Mouse (Mus musculus) kidney, adult 2 months (tissue): ENCODE measurements around the gene Fn1.

Source experiments
- CTCF ChIP-seq: fragments of 200-500 bp; conservative IDR thresholded peaks from 2 replicates; pipeline ENCODE4 v1.5.1; 2011; ENCODE audit warnings: low read depth, mild to moderate bottlenecking, control low read depth, low read length, moderate library complexity, mixed read lengths; ENCODE audit not compliant: insufficient read depth, insufficient read length
- POLR2A ChIP-seq: fragments of 200-500 bp; IDR thresholded peaks from one replicate; pipeline ENCODE4 v1.6.1; 2011; ENCODE audit warnings: low read depth, low read length, control low read depth

- TF ChIP-seq POLR2A (no peak), CTCF (no peak)
Observed at GRCm38 (mm10) chr1:71539641-71540040, 113.4 kb downstream of the Fn1 start.
